Mouse (Mus musculus) brown adipose tissue, adult 24 weeks (tissue): ENCODE results near the gene Ranbp2. TPM values are rescaled to one million over a fixed set of nuclear protein-coding genes. Genes with fewer than 3 reads are reported as not detected.

Experiments
- H3K27ac ChIP-seq: fragments of 200-500 bp; replicated peaks from 2 replicates; pipeline ENCODE4 v1.5.1; 2012; ENCODE audit warnings: low read depth, mild to moderate bottlenecking, low read length
- H3K4me1 ChIP-seq: fragments of 200-500 bp; 2 replicates; pipeline ENCODE4 v1.6.1; 2012; ENCODE audit warnings: low read length, mixed read lengths; ENCODE audit not compliant: control insufficient read depth, insufficient read depth, insufficient read length
- H3K4me3 ChIP-seq: fragments of 200-500 bp; 2 replicates; pipeline ENCODE4 v1.5.1; 2012; ENCODE audit warnings: low read depth, mild to moderate bottlenecking, low read length, moderate library complexity; ENCODE audit not compliant: insufficient read depth
- polyA plus RNA-seq: library from polyadenylated mRNA; stranded (reverse); fragments of >200 nt; gene quantifications from 2 replicates; pipeline ENCODE4 v1.2.4, GENCODE M21; 2012; ENCODE audit not compliant: missing spikeins, insufficient read depth, insufficient read length

Gene Ranbp2
- polyA plus RNA-seq = 20.1 and 23.1 TPM in 2 replicates

GRCm38 (mm10) chr10:58446384-58447279 is at the start of gene Ranbp2:
TSS of gene Ranbp2 (plus strand) at chr10:58446920.
- Histone ChIP-seq H3K4me3 (peak within 1 kb of the TSS; percentile 84), H3K27ac (peak within 1 kb of the TSS; percentile 94), H3K4me1 (no peaks in the 10 kb centered on the region)

GRCm38 (mm10) chr10:58398941-58399340 is 47.8 kb upstream of the Ranbp2 start:
- Histone ChIP-seq H3K4me1 (peaks cover 9% of the 10 kb centered on the region), H3K4me3 (no peak overlapping the region), H3K27ac (no peak overlapping the region)

GRCm38 (mm10) chr10:58401838-58402237 is 44.9 kb upstream of the Ranbp2 start:
- no peak overlapping the region for H3K27ac ChIP-seq
- H3K4me3 ChIP-seq = no peak overlapping the region
- H3K4me1 ChIP-seq = peaks cover 11% of the 10 kb centered on the region

DNA sequence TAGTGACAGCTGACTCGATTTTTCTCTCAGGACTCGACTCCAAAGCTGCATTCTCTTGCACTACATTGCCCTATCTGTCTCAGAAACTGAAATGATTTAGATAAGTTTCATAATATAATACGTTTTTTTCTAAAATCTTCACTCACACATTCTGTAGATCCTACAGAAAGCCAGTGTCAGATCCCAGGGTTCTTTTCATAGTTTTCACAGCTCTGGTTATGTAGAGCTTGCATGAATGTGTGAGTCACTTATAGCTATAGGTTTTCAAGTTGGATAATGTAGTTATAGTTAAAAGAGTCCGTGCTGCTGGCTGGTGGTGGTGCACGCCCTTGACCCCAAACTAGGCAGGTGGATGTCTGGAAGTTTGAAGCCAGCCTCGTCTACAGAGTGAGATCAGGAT is 42.1 kb upstream of the Ranbp2 start:
- peaks cover 14% of the 10 kb centered on the region for H3K4me1 ChIP-seq
- H3K4me3 ChIP-seq = no peak overlapping the region
- H3K27ac ChIP-seq = peak overlapping the region; percentile 89

GRCm38 (mm10) chr10:58405285-58405948 is 41.3 kb upstream of the Ranbp2 start:
- Histone ChIP-seq H3K27ac (peak overlapping the region; percentile 89), H3K4me1 (peaks cover 14% of the 10 kb centered on the region), H3K4me3 (no peak overlapping the region)

DNA sequence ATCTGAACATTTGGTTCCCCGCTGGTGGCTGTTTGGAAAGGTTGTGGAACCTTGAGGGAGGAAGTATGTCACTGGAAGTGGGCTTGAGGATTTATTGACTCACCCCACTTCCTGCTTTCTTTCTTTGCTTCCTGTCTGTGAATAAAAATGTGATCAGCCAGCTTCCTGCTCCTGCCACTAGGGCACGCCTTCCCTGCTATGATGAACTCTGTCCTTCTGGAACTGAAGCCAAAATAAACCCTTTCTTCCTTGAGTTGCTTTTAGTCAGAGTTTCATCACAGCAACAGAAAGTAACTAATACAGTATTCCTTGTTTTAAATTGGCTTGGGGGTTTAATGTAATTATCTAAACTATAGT is 40.8 kb upstream of the Ranbp2 start:
- Histone ChIP-seq H3K27ac (peak overlapping the region; percentile 89), H3K4me1 (peaks cover 14% of the 10 kb centered on the region), H3K4me3 (no peak overlapping the region)

- peaks cover 3% of the 10 kb centered on the region; the same call in 1 of the 2 replicates for H3K4me1 ChIP-seq
- H3K27ac ChIP-seq = no peak overlapping the region
- no peak overlapping the region for H3K4me3 ChIP-seq
Measured at GRCm38 (mm10) chr10:58412331-58412730, 34.4 kb upstream of the Ranbp2 start.

DNA sequence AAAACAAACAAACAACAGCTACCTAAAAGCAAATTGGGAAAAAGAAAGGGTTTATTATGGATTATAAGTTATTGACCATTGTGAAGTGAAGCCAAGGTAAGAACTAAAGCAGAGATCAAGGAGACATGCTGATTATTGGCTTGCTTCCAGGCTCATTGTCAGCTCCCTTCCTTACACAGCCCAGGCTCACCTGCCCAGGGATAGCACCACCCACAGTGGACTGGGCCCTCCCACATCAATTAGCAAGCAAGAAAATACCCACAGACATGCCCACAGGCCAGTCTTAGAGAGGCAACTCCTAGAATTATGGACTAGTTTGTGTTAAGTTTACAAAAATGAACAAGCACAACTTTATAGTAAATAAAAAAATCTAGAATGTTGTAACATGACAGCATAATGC is 33.9 kb upstream of the Ranbp2 start:
- Histone ChIP-seq H3K4me1 (peaks cover 3% of the 10 kb centered on the region; the same call in 1 of the 2 replicates), H3K27ac (no peak overlapping the region), H3K4me3 (no peak overlapping the region)

DNA sequence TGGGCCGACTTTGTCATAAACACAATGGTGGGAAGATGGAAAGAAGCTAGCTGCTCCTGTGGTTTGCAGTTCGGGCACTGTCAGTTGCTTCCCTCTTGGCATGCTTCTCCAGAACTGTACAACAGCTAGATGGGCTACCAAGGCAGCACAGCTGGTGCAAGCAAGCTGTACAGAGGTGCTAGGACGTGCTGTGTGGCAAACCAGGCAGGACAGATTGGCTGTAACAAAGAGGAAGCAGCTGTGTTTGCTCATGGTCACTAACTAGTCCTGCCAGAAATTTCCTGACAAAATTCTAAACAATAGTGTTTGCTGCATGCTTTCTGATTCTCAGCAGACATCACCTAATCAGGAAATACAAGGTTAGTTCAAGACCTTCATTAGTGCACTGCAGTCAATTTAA is 30.0 kb upstream of the Ranbp2 start:
- Histone ChIP-seq H3K4me3 (no peak overlapping the region), H3K27ac (no peak overlapping the region), H3K4me1 (no peaks in the 10 kb centered on the region)

GRCm38 (mm10) chr10:58418290-58418971 is 28.3 kb upstream of the Ranbp2 start:
- no peak overlapping the region for H3K27ac ChIP-seq
- no peak overlapping the region for H3K4me3 ChIP-seq
- H3K4me1 ChIP-seq = no peaks in the 10 kb centered on the region

GRCm38 (mm10) chr10:58427930-58428329 is 18.8 kb upstream of the Ranbp2 start:
- H3K4me3 ChIP-seq = no peak overlapping the region
- no peak overlapping the region for H3K27ac ChIP-seq
- no peaks in the 10 kb centered on the region for H3K4me1 ChIP-seq

- Histone ChIP-seq H3K27ac (peak overlapping the region; percentile 94), H3K4me3 (peak overlapping the region; percentile 69), H3K4me1 (no peaks in the 10 kb centered on the region)
Measured at GRCm38 (mm10) chr10:58445850-58446249, 870 bp upstream of the Ranbp2 start.

- Histone ChIP-seq H3K4me3 (peak overlapping the region; percentile 84), H3K27ac (peak overlapping the region; percentile 91)
Measured at GRCm38 (mm10) chr10:58447280-58447781, 611 bp downstream of the Ranbp2 start.

GRCm38 (mm10) chr10:58451575-58451974 is 4.9 kb downstream of the Ranbp2 start:
- Histone ChIP-seq H3K4me3 (no peak overlapping the region), H3K4me1 (no peaks in the 10 kb centered on the region), H3K27ac (no peak overlapping the region)

More at GRCm38 (mm10) chr10:58447280-58447781, 611 bp downstream of the Ranbp2 start:
- H3K4me1 ChIP-seq = no peaks in the 10 kb centered on the region

- Histone ChIP-seq H3K4me3 (no peak overlapping the region), H3K4me1 (no peaks in the 10 kb centered on the region), H3K27ac (no peak overlapping the region)
Measured at GRCm38 (mm10) chr10:58452185-58452584, 5.5 kb downstream of the Ranbp2 start.
